Mouse (Mus musculus) gastrocnemius, postnatal 14 days (tissue): ENCODE measurements around the gene Umad1. TPM values are rescaled to one million over a fixed set of nuclear protein-coding genes. Genes with fewer than 3 reads are reported as not detected.

Source experiments
- DNase-seq: peaks from one replicate; pipeline ENCODE4 v3.0.0; 2021; ENCODE audit warnings: mixed read lengths
- intact Hi-C: fragments of 180-260 bp; cut with DNase I; formaldehyde crosslinking; loops from one replicate; pipeline ENCODE4 v1.15.1; 2025; ENCODE audit warnings: low total_unique reads
- total RNA-seq, 2 experiments: library from RNA; stranded (reverse); gene quantifications; 2 replicates each; pipeline ENCODE4 v1.2.3; 2021

Gene Umad1
- total RNA-seq, 2 experiments from 2014 or later, result 10.1 to 10.8 TPM

GRCm38 (mm10) chr6:8495109-8495826 lies 236.2 kb downstream of the Umad1 start:
- intact Hi-C loops, result no loop called here
- no peak for DNase-seq

GRCm38 (mm10) chr6:8495827-8496222 lies 236.7 kb downstream of the Umad1 start:
- no peak for DNase-seq
- intact Hi-C loops, result no loop called here

- no peak for DNase-seq
- intact Hi-C loops, result no loop called here
These were observed 238.3 kb downstream of the Umad1 start for GRCm38 (mm10) chr6:8497234-8497867.

GRCm38 (mm10) chr6:8497868-8498257 lies 238.8 kb downstream of the Umad1 start:
- intact Hi-C loops, result no loop called here
- no peak for DNase-seq

GRCm38 (mm10) chr6:8498961-8499360 lies 239.9 kb downstream of the Umad1 start:
- DNase-seq, result no peak
- intact Hi-C loops, result no loop called here

- intact Hi-C loops, result no loop called here
These were observed 244.9 kb downstream of the Umad1 start for GRCm38 (mm10) chr6:8503953-8504352.

GRCm38 (mm10) chr6:8504521-8505228 lies 245.6 kb downstream of the Umad1 start:
- DNase-seq, result no peak
- intact Hi-C loops, result no loop called here

More at GRCm38 (mm10) chr6:8503953-8504352, 244.9 kb downstream of the Umad1 start:
- no peak for DNase-seq

GRCm38 (mm10) chr6:8506631-8507030 lies 247.5 kb downstream of the Umad1 start:
- intact Hi-C loops, result no loop called here
- DNase-seq, result no peak

Other genes with a start within 250 kb of the Umad1 start
- gene Col28a1, start 66.7 kb upstream of the Umad1 start, total RNA-seq, result 1 to 10 TPM; 2.4 to 3.8 TPM
- 10 to 100 TPM; 14.2 to 14.3 TPM for gene Mios, start 50.1 kb upstream of the Umad1 start, total RNA-seq
- gene Rpa3, start 115 bp upstream of the Umad1 start, total RNA-seq, result 10 to 100 TPM in 1 of 2 experiments, 1 to 10 TPM in 1; 9.3 to 14.0 TPM
- gene Gm45062, start 162 bp downstream of the Umad1 start, total RNA-seq, result not detected